In genomic region chrX:101932244-101932643, GRCm38 (mm10) we compare ENCODE assay signal across 8 mouse cellular contexts.
DNase-seq lines count a peak whose midpoint lies in the region; ATAC-seq lines count a peak whose summit lies in the region.

No protein-coding gene starts in this region.

- intact Hi-C loops in left cerebral cortex, postnatal 25 days (cut with DNase I): no loop called here

- ATAC-seq in erythroid progenitor cell, adult 5-6 weeks (replicated peaks; ENCODE audit: low FRiP score, poor library complexity, severe bottlenecking): no peak
- ATAC-seq in megakaryocyte-erythroid progenitor cell, adult 5-6 weeks (replicated peaks; ENCODE audit: low FRiP score, low TSS enrichment, poor library complexity, severe bottlenecking): no peak

- peak; percentile 9 for DNase-seq in ovary, postnatal 14 days (ENCODE audit: low spot score)
- no peak for DNase-seq in ovary, adult 18-20 months (ENCODE audit: low spot score)
- DNase-seq in cerebellum, adult 8-10 months: peak; percentile 72
- peak; percentile 20 for DNase-seq in heart, adult 8-10 months (ENCODE audit: low spot score)
- DNase-seq in urinary bladder, postnatal 25 days (ENCODE audit: low spot score): peak; percentile 37
- no peak for DNase-seq in left cerebral cortex, postnatal 25 days (ENCODE audit: low spot score in 2 of 2)

Comparison
In these comparisons a context has a peak if more than half of its experiments do, and no peak if none do; other contexts are left out.
1. DNase-seq: peak in ovary, postnatal 14 days (single experiment), cerebellum, adult 8-10 months (single experiment), heart, adult 8-10 months (single experiment) and urinary bladder, postnatal 25 days (single experiment); none in ovary, adult 18-20 months (single experiment) and left cerebral cortex, postnatal 25 days (0 of 2).